Mouse (Mus musculus) lung, embryonic 14.5 days (tissue): ENCODE data around the gene Clec1b. TPM values are rescaled to one million over a fixed set of nuclear protein-coding genes. Genes with fewer than 3 reads are reported as not detected.

Experiments used
- ATAC-seq: fragments of 200-750 bp; cut with Nextera tagmentation; 2 replicates; pipeline ENCODE4 v1.8.0; 2017; ENCODE audit warnings: mild to moderate bottlenecking, moderate TSS enrichment, moderate library complexity; ENCODE audit not compliant: insufficient read depth
- DNase-seq: peaks from one replicate; pipeline ENCODE4 v3.0.0-alpha.2; 2015
- H3K27ac ChIP-seq: fragments of 300-500 bp; sonication (generic); 2 replicates; pipeline ENCODE4 v1.5.1; 2014; ENCODE audit warnings: low read depth, mild to moderate bottlenecking, moderate library complexity
- H3K27me3 ChIP-seq: fragments of 300-500 bp; sonication (generic); 2 replicates; pipeline ENCODE4 v1.6.1; 2014; ENCODE audit warnings: low read length, control low read depth; ENCODE audit not compliant: insufficient read depth
- H3K36me3 ChIP-seq: fragments of 300-500 bp; sonication (generic); 2 replicates; pipeline ENCODE4 v1.6.1; 2014; ENCODE audit warnings: control low read depth; ENCODE audit not compliant: insufficient read depth
- H3K4me1 ChIP-seq: fragments of 300-500 bp; sonication (generic); 2 replicates; pipeline ENCODE4 v1.6.1; 2014; ENCODE audit warnings: antibody characterized with exemption, control low read depth; ENCODE audit not compliant: insufficient read depth
- H3K4me2 ChIP-seq: fragments of 300-500 bp; sonication (generic); 2 replicates; pipeline ENCODE4 v1.6.1; 2014; ENCODE audit warnings: mild to moderate bottlenecking
- H3K4me3 ChIP-seq: fragments of 300-500 bp; sonication (generic); 2 replicates; pipeline ENCODE4 v1.5.1; 2014; ENCODE audit warnings: low read depth, low read length
- H3K9ac ChIP-seq: fragments of 300-500 bp; sonication (generic); 2 replicates; pipeline ENCODE4 v1.6.1; 2014
- H3K9me3 ChIP-seq: fragments of 300-500 bp; sonication (generic); 2 replicates; pipeline ENCODE4 v1.6.1; 2016; ENCODE audit warnings: low read depth, low read length, control low read depth
- CTCF ChIP-seq: IDR thresholded peaks from 2 replicates; pipeline ENCODE4 v1.5.1; 2016; ENCODE audit warnings: antibody characterized with exemption, low read depth
- whole genome bisulfite sequencing: fragments of 180-500 bp; shearing (Covaris S2); extraction: QIAGEN DNeasy Blood & Tissue Kit; methylation state at CpG from one replicate; pipeline ENCODE4 v1.1.7; 2014; 5-methylcytosine and 5-hydroxymethylcytosine counted together
- polyA plus RNA-seq: library from polyadenylated mRNA; unstranded; fragments of >200 nt; fragmentation: Nextera tagmentation; extraction: Ambion mirVana; gene quantifications from 2 replicates; pipeline ENCODE4 v1.2.1, GENCODE M21; 2014

The Clec1b gene
- polyA plus RNA-seq, 1 experiment from 2014 or later: 3.7 TPM

DNA sequence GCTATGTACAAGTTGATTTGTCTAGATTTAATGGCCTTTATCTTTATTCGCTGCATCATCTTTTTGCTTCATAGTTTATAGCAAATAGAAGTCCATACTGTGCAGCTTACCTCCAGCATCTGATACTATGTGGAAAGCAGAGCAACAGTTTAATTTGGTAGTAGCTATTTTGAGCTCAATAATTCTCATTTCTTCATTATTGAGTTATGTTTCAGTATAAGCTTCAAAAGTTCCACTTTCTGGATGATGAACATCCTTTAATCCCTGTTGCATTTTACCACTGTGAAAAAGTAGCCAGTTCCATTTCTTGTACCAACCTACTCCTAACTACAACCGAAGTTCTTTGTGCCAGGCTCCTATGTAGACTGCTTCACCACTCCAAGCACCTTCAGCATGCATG is 11.5 kb downstream of the Clec1b start, which contains the start of gene Clec9a:
Gene Clec9a, plus strand, starts transcription at position 301 of the 400 bp plus-strand sequence.
- Histone ChIP-seq H3K4me2 (no peak within 1 kb of the TSS), H3K27me3 (no peaks in the 10 kb centered on the region), H3K9ac (no peak within 1 kb of the TSS), H3K36me3 (no peaks in the 10 kb centered on the region), H3K27ac (no peak within 1 kb of the TSS), H3K4me1 (no peaks in the 10 kb centered on the region), H3K4me3 (no peak within 1 kb of the TSS), H3K9me3 (no peaks in the 10 kb centered on the region)
- DNase-seq (no peak), ATAC-seq (no peak)
- WGBS: 81% methylated on average over 2 of the region's 2 CpGs
- no peak for TF ChIP-seq CTCF

DNA sequence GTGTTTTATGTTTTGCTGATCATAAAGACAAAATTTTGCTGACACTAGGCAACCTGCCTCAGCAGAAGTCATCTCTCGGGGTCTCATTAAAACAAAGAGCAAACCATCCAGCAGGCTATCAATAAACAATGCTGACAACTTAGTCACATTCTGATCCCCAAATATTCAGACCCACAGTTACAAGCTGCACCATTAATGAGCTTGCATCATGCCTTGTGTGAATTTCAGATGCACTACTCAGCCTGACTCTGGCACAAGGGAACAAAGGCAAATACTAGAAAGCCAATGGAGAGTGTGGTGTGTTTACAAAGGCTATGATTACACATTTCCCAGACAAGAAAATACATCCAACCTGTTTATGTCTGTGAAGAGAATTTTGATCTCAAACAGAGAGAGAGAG is 17.1 kb downstream of the Clec1b start:
- ATAC-seq: no peak
- DNase-seq: no peak
- no peak overlapping the region for H3K9ac ChIP-seq
- H3K27ac ChIP-seq: no peak overlapping the region
- no peak overlapping the region for H3K4me2 ChIP-seq
- no peaks in the 10 kb centered on the region for H3K36me3 ChIP-seq
- no peak for TF ChIP-seq CTCF
- H3K9me3 ChIP-seq: no peaks in the 10 kb centered on the region
- 48% methylated on average over 1 of the region's 1 CpGs for WGBS
- H3K27me3 ChIP-seq: no peaks in the 10 kb centered on the region
- H3K4me3 ChIP-seq: no peak overlapping the region
- no peaks in the 10 kb centered on the region for H3K4me1 ChIP-seq

DNA sequence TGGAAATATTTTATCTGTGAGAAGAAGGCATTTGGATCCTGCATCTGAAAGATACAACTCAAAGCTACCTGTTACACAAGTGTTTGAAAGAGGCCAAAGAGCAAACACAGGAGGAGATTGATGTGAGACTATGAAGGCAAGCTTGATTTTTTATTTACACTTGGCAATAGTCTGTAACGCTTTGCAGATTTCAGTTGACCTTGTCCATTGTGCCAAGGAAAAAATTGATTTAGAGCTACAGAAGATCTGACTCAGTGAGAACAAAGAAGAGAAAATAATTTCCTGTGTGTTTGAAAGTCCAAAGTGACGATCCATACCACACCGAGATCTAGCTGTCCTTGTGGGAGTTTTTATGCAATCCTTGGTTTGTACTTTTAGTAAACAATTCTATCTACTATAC is 25.2 kb downstream of the Clec1b start:
- TF ChIP-seq CTCF: no peak
- ATAC-seq: no peak

GRCm38 (mm10) chr6:129423040-129423733 is 26.1 kb downstream of the Clec1b start:
- WGBS: 51% methylated on average over 4 of the region's 4 CpGs
- Histone ChIP-seq H3K9ac (no peak overlapping the region), H3K27ac (peak overlapping the region; percentile 70; the same call in 1 of the 2 replicates), H3K4me2 (no peak overlapping the region), H3K4me3 (no peak overlapping the region), H3K36me3 (no peaks in the 10 kb centered on the region), H3K27me3 (no peaks in the 10 kb centered on the region), H3K9me3 (no peaks in the 10 kb centered on the region), H3K4me1 (peaks cover 5% of the 10 kb centered on the region; the same call in 1 of the 2 replicates)
- no peak for TF ChIP-seq CTCF
- ATAC-seq (peak; percentile 80), DNase-seq (peak; percentile 90)

More for the DNA sequence above, 25.2 kb downstream of the Clec1b start:
- Histone ChIP-seq H3K4me3 (no peak overlapping the region), H3K9ac (no peak overlapping the region), H3K4me2 (no peak overlapping the region), H3K27me3 (no peaks in the 10 kb centered on the region), H3K36me3 (no peaks in the 10 kb centered on the region), H3K9me3 (no peaks in the 10 kb centered on the region), H3K4me1 (peaks cover 5% of the 10 kb centered on the region; the same call in 1 of the 2 replicates), H3K27ac (no peak overlapping the region)
- DNase-seq: no peak
- WGBS: 38% methylated on average over 3 of the region's 3 CpGs

GRCm38 (mm10) chr6:129423734-129424072 is 26.6 kb downstream of the Clec1b start:
- Histone ChIP-seq H3K27ac (no peak overlapping the region), H3K4me3 (no peak overlapping the region), H3K4me2 (no peak overlapping the region), H3K9me3 (no peaks in the 10 kb centered on the region), H3K4me1 (peaks cover 5% of the 10 kb centered on the region; the same call in 1 of the 2 replicates), H3K27me3 (no peaks in the 10 kb centered on the region), H3K36me3 (no peaks in the 10 kb centered on the region), H3K9ac (no peak overlapping the region)
- ATAC-seq: peak; percentile 81
- peak; percentile 92 for TF ChIP-seq CTCF
- WGBS: 10% methylated on average over 1 of the region's 1 CpGs
- peak; percentile 89 for DNase-seq

- Histone ChIP-seq H3K4me3 (no peak overlapping the region), H3K9ac (no peak overlapping the region), H3K9me3 (no peaks in the 10 kb centered on the region), H3K27me3 (no peaks in the 10 kb centered on the region), H3K36me3 (no peaks in the 10 kb centered on the region), H3K4me1 (peaks cover 5% of the 10 kb centered on the region; the same call in 1 of the 2 replicates), H3K4me2 (no peak overlapping the region), H3K27ac (peak overlapping the region; percentile 54; the same call in 1 of the 2 replicates)
- peak; percentile 19 for TF ChIP-seq CTCF
- DNase-seq (peak; percentile 68), ATAC-seq (no peak; the same call in 1 of the 2 replicates)
- 36% methylated on average over 5 of the region's 5 CpGs for WGBS
Measured at GRCm38 (mm10) chr6:129425217-129425616, 28.1 kb downstream of the Clec1b start.

DNA sequence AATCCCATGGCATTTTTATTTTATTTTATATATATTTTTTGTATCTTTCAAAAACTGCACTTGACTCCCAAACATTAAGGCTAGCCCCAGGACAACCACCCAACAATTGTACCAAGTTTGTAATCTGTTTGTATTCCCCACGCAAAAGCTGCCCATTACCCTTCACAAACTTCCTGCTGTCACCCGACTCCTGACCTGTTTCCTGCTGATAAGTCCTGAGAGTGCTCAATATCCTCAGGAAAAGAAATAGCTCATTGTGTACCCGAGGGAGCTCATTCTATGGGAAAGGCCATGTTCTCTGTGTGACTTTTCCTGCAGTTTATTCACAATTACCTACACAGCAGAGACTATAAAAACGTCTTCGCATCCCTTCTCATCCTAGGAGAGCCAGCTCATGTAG is 28.7 kb downstream of the Clec1b start:
- no peak overlapping the region for H3K9ac ChIP-seq
- peak; percentile 64 for DNase-seq

More for the DNA sequence above, 28.7 kb downstream of the Clec1b start:
- H3K9me3 ChIP-seq: no peaks in the 10 kb centered on the region
- H3K27me3 ChIP-seq: no peaks in the 10 kb centered on the region
- H3K27ac ChIP-seq: no peak overlapping the region
- 0 out of 2 replicates have a peak, but pooled peaks have one; percentile 22 for ATAC-seq
- WGBS: 34% methylated on average over 5 of the region's 5 CpGs
- H3K4me1 ChIP-seq: peaks cover 5% of the 10 kb centered on the region; the same call in 1 of the 2 replicates
- no peaks in the 10 kb centered on the region for H3K36me3 ChIP-seq
- no peak overlapping the region for H3K4me2 ChIP-seq
- TF ChIP-seq CTCF: no peak
- H3K4me3 ChIP-seq: no peak overlapping the region
